Mouse (Mus musculus) kidney, postnatal 0 days (tissue): ENCODE data around the gene Tmub1. TPM values are rescaled to one million over a fixed set of nuclear protein-coding genes. Genes with fewer than 3 reads are reported as not detected.

ENCODE experiments used
- ATAC-seq: fragments of 200-750 bp; cut with Nextera tagmentation; replicated peaks from 2 replicates; pipeline ENCODE4 v1.8.0; 2017; ENCODE audit warnings: low read depth, moderate number of reproducible peaks, moderate TSS enrichment, moderate library complexity; ENCODE audit not compliant: low FRiP score
- DNase-seq: peaks from one replicate; pipeline ENCODE4 v3.0.0-alpha.2; 2016; ENCODE audit warnings: low spot score
- H3K27ac ChIP-seq: fragments of 300-500 bp; sonication (generic); 2 replicates; pipeline ENCODE4 v1.5.1; 2014; ENCODE audit warnings: mild to moderate bottlenecking
- H3K27me3 ChIP-seq: fragments of 300-500 bp; sonication (generic); 2 replicates; pipeline ENCODE4 v1.6.1; 2014; ENCODE audit warnings: low read length, mixed read lengths; ENCODE audit not compliant: insufficient read depth
- H3K36me3 ChIP-seq: fragments of 300-500 bp; sonication (generic); 2 replicates; pipeline ENCODE4 v1.6.1; 2014; ENCODE audit warnings: low read length, mixed read lengths; ENCODE audit not compliant: insufficient read depth
- H3K4me1 ChIP-seq: fragments of 300-500 bp; sonication (generic); replicated peaks from 2 replicates; pipeline ENCODE4 v1.6.1; 2014; ENCODE audit warnings: antibody characterized with exemption, low read length, mixed read lengths; ENCODE audit not compliant: insufficient read depth
- H3K4me2 ChIP-seq: fragments of 300-500 bp; sonication (generic); 2 replicates; pipeline ENCODE4 v1.6.1; 2014; ENCODE audit warnings: mild to moderate bottlenecking, low read length, moderate library complexity, mixed read lengths
- H3K4me3 ChIP-seq: fragments of 300-500 bp; sonication (generic); replicated peaks from 2 replicates; pipeline ENCODE4 v1.5.1; 2014; ENCODE audit warnings: low read depth, low read length
- H3K9ac ChIP-seq: fragments of 300-500 bp; sonication (generic); 2 replicates; pipeline ENCODE4 v1.6.1; 2014; ENCODE audit warnings: low read depth, low read length
- H3K9me3 ChIP-seq: fragments of 300-500 bp; sonication (generic); replicated peaks from 2 replicates; pipeline ENCODE4 v1.6.1; 2016; ENCODE audit warnings: low read length, inconsistent platforms, mixed read lengths
- CTCF ChIP-seq: IDR thresholded peaks from 2 replicates; pipeline ENCODE4 v1.5.1; 2016; ENCODE audit warnings: antibody characterized with exemption, low read depth, mild to moderate bottlenecking, moderate library complexity
- WGBS: fragments of 180-500 bp; shearing (Covaris S2); extraction: QIAGEN DNeasy Blood & Tissue Kit; methylation state at CpG from one replicate; pipeline ENCODE4 v1.1.7; 2014; 5-methylcytosine and 5-hydroxymethylcytosine counted together
- polyA plus RNA-seq: library from polyadenylated mRNA; unstranded; fragments of >200 nt; fragmentation: Nextera tagmentation; extraction: Ambion mirVana; gene quantifications from 2 replicates; pipeline ENCODE4 v1.2.1, GENCODE M21; 2015

Gene Tmub1
- polyA plus RNA-seq, 1 experiment from 2014 or later = 28.0 TPM

DNA sequence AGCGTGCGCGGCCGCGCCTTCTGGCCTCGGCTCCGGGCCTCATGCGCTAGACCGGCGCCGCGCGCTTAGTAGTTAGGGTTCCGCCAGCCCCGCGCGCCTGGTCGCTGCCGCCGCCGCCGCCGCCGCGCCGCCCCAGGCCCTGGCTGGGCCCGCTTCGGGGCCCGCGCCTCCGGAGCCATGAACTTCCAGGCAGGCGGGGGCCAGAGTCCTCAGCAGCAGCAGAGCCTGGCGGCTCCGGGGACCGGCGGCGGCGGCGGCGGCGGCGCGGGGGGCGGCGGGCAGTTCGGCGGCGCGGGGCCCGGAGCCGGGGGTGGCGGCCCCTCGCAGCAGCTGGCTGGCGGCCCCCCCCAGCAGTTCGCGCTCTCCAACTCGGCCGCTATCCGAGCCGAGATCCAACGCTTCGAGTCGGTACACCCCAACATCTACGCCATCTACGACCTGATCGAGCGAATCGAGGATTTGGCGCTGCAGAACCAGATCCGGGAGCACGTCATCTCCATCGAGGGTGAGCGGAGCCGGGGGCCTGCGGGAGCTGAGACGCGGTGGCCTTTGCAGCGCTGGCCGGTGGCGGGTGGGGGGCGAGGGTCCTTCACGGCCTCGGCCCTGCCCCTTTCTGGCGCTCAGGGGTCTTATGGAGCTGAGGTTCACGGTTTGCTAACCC is 4.5 kb upstream of the Tmub1 start, which contains the start of gene Agap3:
TSS of gene Agap3 (plus strand) at position 148 of the 661 bp plus-strand sequence.
- H3K4me3 ChIP-seq = peak within 1 kb of the TSS; percentile 74
- H3K27ac ChIP-seq = peak within 1 kb of the TSS; percentile 86
- under 1% methylated on average over 60 of the region's 85 CpGs for WGBS
- H3K4me1 ChIP-seq = peaks cover 24% of the 10 kb centered on the region
- peak within 1 kb of the TSS; percentile 77 for H3K9ac ChIP-seq
- peak; percentile 54; the same call in 1 of the 2 replicates for ATAC-seq
- DNase-seq = no peak
- peak within 1 kb of the TSS; percentile 97 for H3K4me2 ChIP-seq
- no peaks in the 10 kb centered on the region for H3K36me3 ChIP-seq
- H3K27me3 ChIP-seq = no peaks in the 10 kb centered on the region
- no peak for TF ChIP-seq CTCF
- H3K9me3 ChIP-seq = no peaks in the 10 kb centered on the region

DNA sequence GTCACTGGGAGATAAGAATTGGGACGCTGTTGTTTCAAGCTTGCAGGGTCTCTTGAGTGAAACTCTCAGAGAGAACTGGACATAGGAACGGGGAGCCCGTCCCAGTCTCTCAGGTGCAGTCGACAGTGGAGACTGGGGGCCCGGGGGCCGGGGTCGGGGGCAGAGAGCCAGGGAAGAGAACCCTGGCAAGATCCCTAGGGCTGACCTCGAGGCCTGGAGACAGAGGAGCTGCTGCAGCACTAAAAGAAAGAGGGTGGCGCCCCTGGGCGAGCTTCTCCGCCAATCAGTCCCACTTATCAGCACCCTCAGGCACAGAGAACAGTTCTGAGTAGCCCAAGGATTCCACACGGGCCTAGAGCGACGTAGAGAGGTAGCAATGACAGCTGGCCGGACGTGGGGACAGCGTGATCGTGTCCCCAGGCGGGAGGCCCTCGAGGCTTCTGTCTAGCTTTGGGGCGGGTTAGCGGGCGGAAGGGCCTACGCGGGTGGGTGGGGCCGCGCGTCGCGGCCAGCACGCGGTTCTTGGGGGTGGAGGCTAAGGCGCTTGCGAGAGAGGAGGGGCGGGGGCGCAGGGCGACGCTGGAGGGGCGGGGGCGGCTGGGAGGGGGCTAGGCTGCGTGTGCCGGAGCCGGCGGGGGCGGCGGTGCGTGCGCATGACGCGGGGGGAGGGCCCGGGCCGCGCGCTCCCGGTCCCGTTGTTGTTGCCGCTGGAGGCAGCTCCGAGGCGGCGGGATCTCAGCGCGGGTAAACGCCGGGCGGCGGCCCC is 3.8 kb upstream of the Tmub1 start:
- Histone ChIP-seq H3K9me3 (no peaks in the 10 kb centered on the region), H3K4me3 (peak overlapping the region; percentile 74), H3K4me1 (peaks cover 24% of the 10 kb centered on the region), H3K27ac (peak overlapping the region; percentile 86), H3K9ac (peak overlapping the region; percentile 77), H3K27me3 (no peaks in the 10 kb centered on the region), H3K36me3 (no peaks in the 10 kb centered on the region), H3K4me2 (peak overlapping the region; percentile 97)
- no peak for TF ChIP-seq CTCF
- ATAC-seq = peak; percentile 67
- 5% methylated on average over 42 of the region's 66 CpGs for WGBS
- peak; percentile 95 for DNase-seq

DNA sequence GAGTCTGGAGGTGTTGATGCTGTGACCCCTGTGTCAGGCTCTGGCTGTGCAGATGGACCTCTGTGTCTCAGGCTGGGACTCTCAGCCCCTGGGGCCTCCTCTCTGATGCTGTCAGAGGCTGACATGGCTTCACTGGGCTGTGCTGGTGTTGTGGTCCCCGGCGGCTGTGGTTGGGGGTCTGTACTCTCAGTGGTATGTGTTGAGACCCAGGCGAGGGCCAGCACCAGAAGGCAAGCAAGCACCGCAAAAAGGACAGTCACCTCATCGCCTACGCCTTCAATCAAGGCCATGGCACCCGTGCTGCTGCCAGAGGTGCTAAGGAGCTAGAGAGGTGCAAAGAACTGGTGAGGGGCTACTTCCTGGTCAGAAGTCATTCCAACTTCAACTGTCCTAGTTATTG is 1.0 kb downstream of the Tmub1 start:
- 93% methylated on average over 7 of the region's 7 CpGs for WGBS
- no peak overlapping the region for H3K9ac ChIP-seq
- peaks cover 15% of the 10 kb centered on the region; the same call in 1 of the 2 replicates for H3K4me1 ChIP-seq
- H3K9me3 ChIP-seq = no peaks in the 10 kb centered on the region
- no peak for TF ChIP-seq CTCF
- H3K36me3 ChIP-seq = peaks cover 13% of the 10 kb centered on the region; the same call in 1 of the 2 replicates
- H3K27me3 ChIP-seq = no peaks in the 10 kb centered on the region
- H3K4me2 ChIP-seq = peak overlapping the region; percentile 64; the same call in 1 of the 2 replicates
- ATAC-seq = no peak
- H3K27ac ChIP-seq = no peak overlapping the region
- DNase-seq = no peak
- H3K4me3 ChIP-seq = no peak overlapping the region

DNA sequence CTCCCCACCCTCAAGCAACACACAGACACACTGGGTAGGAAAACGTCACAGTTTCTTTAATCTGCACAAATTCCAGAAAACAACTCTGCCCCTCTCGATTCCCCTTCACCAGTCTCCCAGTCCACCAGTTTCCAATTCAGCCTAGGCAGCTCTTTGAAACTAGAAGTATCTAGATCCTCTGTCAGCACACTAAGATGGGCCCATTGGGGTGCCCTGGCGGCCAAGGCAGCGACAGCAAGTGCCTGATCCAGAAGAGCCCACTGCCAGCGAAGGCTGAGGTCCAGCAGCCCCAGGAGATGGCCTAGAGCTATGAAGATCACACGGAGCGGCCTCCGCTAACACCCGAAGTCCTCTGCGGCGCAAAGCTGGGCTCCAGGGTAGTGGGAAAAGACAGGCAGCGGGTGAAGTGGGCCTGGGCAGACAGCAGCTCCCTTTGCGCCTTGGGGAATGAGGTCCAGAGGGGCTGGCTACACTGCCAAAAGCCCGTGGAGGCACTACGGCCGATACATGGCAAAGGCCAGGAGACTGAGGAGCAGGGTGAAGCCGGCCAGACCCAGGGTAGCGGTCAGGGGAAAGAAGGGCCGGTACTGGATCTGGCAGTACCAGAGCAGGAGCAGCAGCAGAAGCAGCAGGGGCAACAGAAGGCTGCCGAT is 2.1 kb downstream of the Tmub1 start:
- peak overlapping the region; percentile 90 for H3K4me2 ChIP-seq
- peak overlapping the region; percentile 95 for H3K27ac ChIP-seq
- WGBS = 62% methylated on average over 20 of the region's 20 CpGs
- peak overlapping the region; percentile 93 for H3K4me3 ChIP-seq
- ATAC-seq = 0 out of 2 replicates have a peak, but pooled peaks have one; percentile 0
- H3K9ac ChIP-seq = peak overlapping the region; percentile 97
- H3K4me1 ChIP-seq = peaks cover 15% of the 10 kb centered on the region; the same call in 1 of the 2 replicates
- H3K9me3 ChIP-seq = no peaks in the 10 kb centered on the region
- no peak; the same call in 1 of the 2 replicates for TF ChIP-seq CTCF
- no peaks in the 10 kb centered on the region for H3K27me3 ChIP-seq
- H3K36me3 ChIP-seq = peaks cover 23% of the 10 kb centered on the region
- no peak for DNase-seq

DNA sequence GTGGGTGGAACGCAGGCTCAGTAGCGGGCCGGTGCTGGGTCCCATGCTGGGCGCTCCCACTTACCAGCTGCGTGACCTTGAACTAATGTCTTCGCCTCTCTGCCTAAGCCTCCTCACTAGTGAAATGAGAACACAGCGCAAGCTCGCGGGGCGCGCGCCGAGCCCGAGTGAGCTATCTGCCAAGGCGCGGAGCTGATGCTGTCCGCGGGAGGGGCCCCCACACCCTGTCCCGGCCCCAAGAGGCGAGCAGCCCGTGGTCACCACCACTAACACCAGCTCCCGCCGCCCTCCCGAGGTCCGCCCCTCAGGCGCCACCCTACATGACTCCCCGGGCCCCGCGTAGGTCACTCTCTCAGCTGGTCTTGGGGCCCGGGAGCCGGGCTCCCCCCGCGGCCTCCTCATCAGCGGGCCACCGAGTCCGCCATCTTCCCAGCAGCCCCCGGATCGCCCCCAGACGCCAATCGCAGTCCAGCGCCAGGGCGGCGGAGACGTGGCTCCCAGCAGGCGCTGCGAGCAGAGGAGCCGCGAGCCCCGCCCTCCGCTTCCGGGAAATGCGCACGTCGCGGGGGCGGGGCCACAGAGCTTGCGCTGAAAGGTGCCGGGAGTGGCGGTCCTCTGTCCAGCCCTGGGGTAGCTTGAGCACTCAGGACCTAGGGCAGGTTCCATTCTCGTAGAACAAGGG is 2.8 kb downstream of the Tmub1 start, which contains the start of gene Fastk:
TSS of gene Fastk (minus strand) at position 542 of the 682 bp plus-strand sequence.
- H3K27ac ChIP-seq = peak within 1 kb of the TSS; percentile 95
- ATAC-seq = peak; percentile 85
- DNase-seq = peak; percentile 97
- H3K36me3 ChIP-seq = peaks cover 30% of the 10 kb centered on the region
- H3K9ac ChIP-seq = peak within 1 kb of the TSS; percentile 97
- peak within 1 kb of the TSS; percentile 93 for H3K4me3 ChIP-seq
- H3K27me3 ChIP-seq = no peaks in the 10 kb centered on the region
- H3K4me1 ChIP-seq = peaks cover 15% of the 10 kb centered on the region; the same call in 1 of the 2 replicates
- TF ChIP-seq CTCF = peak; percentile 2; the same call in 1 of the 2 replicates
- H3K9me3 ChIP-seq = no peaks in the 10 kb centered on the region
- under 1% methylated on average over 51 of the region's 60 CpGs for WGBS
- H3K4me2 ChIP-seq = peak within 1 kb of the TSS; percentile 90
